Mouse (Mus musculus): ENCODE measurements around the gene Knop1.

DNA sequence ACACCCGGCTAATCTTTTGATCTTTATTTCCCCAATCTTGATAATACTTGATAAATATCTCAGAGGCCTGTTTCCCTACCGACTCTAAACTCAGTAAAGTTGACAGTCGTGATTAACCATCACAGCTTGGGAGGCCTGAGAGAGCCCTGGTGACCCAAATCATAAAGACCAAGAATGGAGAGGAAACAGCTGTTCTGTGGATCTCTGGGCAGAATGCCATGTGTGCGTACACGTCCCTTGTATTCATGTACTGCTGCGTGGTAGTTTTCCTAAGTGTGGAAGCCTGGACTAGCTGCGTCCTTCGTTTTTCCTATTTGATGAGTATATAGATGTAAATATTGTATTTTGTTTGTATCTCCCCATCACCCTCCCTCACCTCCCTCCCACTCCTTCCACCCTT, 48.2 kb downstream of the Knop1 start:
- no peak for TF ChIP-seq CTCF (IDR thresholded peaks at IDR 0.05)
- TF ChIP-seq EP300 (IDR thresholded peaks at IDR 0.05) = 0 out of 2 replicates have a peak, but pooled peaks have one; percentile 13

Measured in lung, postnatal 0 days (tissue).